13 mouse cellular contexts compared by ENCODE assay signal in the genomic region with DNA sequence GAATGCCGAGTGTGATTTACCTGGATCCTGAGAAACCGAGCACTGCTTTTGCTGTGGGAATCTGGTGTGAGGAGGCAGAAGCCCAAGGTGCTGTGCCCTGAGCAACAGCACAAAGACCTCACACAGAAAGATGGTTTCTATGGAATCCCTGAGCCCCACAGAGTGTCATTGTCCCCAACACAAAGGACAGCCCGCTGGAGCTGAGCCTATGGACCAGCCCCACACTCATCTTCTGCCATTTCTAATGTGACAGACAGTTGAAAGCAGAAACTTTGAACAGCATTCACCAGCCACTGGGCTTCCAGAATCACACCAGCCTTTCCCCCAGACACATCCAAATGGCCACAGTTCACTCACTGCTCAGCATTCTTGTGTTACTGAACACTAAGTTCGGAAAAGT.
"Had no signal": no experiment of that assay in that cellular context is flagged by ENCODE, and none has a peak within 500 bp of the region (broad histone marks: within the 10 kb centered on the region; RNA-seq: fewer than 3 reads in every experiment).

No protein-coding gene starts in this region.

- H3K9me3 ChIP-seq: limb, embryonic 10.5 days; liver, embryonic 15.5 days; neural tube, embryonic 13.5 days had no signal

- H3K27ac ChIP-seq: limb, embryonic 10.5 days; liver, embryonic 15.5 days; neural tube, embryonic 13.5 days had no signal

- H3K4me1 ChIP-seq: liver, embryonic 15.5 days had no signal

- H3K4me2 ChIP-seq: liver, embryonic 11.5 days; liver, embryonic 15.5 days; neural tube, embryonic 13.5 days had no signal

- DNase-seq: kidney, adult 18-20 months; kidney, postnatal 10 days; lung, adult 2 months; lung, postnatal 36 days; right cerebral cortex, postnatal 4 days; spleen, adult 18-20 months; thymus, adult 18-20 months; thymus, postnatal 14 days had no signal

- H3K27me3 ChIP-seq: liver, embryonic 15.5 days; neural tube, embryonic 13.5 days had no signal

- H3K36me3 ChIP-seq: limb, embryonic 10.5 days; liver, embryonic 15.5 days; neural tube, embryonic 13.5 days had no signal

- H3K9ac ChIP-seq: liver, embryonic 15.5 days; neural tube, embryonic 13.5 days had no signal

- H3K4me3 ChIP-seq: limb, embryonic 10.5 days; liver, embryonic 15.5 days; neural tube, embryonic 13.5 days had no signal

- ATAC-seq: lung, postnatal 0 days had no signal
